Mouse (Mus musculus): Measurements from ENCODE around the gene Spata13.

Gene Spata13

GRCm38 (mm10) chr14:60749880-60750279 lies 116.1 kb downstream of the Spata13 start:
- DNase-seq (ENCODE audit: low spot score in 2 of 2) = peak in 1 of 2 experiments; percentile 39

- no peak for DNase-seq (ENCODE audit: low spot score in 2 of 2)
Observed at GRCm38 (mm10) chr14:60751581-60751980, 117.8 kb downstream of the Spata13 start.

DNA sequence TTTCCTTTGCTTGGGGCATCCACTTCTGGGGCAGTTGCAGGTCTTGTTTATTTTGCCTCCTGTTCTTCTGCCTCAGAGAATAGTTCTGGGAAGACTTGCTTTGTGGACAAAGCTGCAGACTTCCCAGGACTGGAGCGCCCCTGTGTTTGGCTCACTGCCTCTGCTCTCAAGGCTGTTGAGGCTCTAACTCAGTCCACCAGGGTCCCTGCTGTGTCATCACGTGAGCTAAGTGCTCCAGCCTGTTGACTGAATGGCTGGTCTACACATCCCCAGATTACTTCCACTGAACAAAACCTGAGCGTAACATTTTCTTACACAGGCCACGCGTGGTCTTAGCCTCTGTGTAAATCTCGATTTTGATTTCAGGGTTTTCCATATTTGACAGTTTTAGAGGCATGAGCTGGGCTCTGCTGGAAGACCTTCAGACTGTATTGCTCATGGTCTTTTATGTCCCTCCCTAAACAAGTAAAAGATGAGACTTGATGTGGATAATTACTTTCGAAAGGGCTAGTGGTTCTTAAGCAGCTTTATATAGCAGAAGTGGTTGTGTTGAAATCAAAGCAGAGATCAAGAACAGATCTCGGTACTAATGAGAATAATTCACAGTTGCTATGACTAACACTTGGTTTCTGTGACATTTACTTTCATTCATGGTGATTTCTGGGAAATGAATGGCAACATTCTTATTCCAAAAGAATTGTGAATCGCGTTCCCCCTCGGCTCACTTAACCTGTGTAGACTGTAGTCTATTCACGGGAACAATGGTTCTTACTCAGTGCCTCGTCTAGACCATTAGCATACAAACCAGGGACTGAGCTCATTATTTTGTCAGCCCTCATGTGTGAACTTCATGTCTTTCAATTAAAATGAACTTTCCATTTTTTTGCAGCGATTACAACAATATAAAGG lies 119.3 kb downstream of the Spata13 start:
- no peak for DNase-seq (ENCODE audit: low spot score in 2 of 2)

DNA sequence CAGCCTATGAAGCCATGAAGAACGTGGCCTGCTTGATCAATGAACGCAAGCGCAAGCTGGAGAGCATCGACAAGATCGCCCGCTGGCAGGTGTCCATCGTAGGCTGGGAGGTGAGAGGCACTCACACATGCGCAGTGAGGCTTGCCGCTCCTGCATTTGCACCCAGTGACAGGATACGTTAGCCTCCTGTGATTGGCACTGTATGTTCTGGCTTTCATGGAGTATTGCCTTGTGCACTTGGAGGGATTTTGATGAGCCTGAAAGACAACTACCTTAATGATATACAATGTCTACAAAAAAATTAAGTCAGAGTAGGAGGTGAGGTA lies 120.0 kb downstream of the Spata13 start:
- no peak for DNase-seq (ENCODE audit: low spot score in 2 of 2)

DNA sequence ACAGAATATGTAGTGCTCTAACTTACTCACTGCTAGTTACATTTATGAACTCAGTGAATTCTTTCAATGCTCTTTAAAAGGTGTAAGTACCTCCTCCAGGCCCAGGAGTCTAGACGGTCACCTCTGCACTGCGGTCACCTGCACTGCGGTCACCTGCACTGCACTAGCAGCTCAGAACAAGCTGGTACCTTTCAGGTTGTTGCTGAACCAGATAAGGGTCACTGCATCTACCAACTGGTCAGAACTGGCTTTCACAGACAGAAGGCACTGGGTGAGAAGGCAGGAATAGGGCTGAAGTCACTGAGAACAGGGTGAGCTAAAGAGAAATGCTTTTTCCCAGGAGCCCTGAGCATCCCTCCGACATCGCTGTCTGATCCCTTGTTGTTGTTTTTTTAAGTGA lies 120.9 kb downstream of the Spata13 start:
- DNase-seq (ENCODE audit: low spot score in 2 of 2) = no peak

- DNase-seq (ENCODE audit: low spot score in 2 of 2) = no peak
Observed at GRCm38 (mm10) chr14:60756271-60756670, 122.5 kb downstream of the Spata13 start.

DNA sequence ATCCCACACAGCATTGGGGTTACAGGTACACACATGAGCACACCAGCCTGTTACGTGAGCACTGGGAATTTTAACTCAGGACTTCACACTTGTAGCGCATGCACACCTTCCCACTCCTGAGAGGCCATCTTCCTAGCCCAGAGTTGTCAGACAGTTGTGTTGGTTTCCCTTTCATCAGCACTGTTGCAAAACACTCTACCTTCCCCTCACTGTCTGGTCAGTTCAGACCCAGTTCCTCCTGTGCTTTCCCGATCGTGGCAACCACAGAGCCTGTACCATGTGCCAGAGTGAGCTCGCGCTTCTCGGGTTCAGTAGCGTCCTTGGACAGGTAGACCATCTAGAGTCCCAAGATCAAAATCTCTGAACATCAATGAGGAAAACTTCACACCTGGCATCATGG lies 123.5 kb downstream of the Spata13 start:
- DNase-seq (ENCODE audit: low spot score in 2 of 2) = no peak

GRCm38 (mm10) chr14:60757722-60758121 lies 123.9 kb downstream of the Spata13 start:
- no peak for DNase-seq (ENCODE audit: low spot score in 2 of 2)

DNA sequence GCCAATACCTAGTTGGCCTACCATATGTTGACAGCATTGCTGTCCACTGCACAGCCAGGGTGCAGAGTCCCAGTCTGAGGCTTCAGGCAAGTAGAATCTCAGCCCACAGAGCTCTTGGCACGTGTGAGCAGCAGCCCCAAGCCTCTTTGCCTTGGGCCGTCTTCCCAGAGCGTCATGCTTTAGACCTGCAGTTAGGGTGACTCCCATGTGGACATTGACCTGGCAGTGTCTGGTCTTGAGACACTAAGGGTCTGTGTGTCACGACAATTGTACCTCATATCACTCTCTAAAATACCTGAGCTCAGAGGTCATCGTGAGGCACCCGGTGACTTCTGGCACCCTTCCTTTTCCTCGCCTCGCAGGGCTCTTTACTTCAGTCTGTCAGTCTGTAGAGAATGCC lies 125.3 kb downstream of the Spata13 start:
- DNase-seq (ENCODE audit: low spot score in 2 of 2) = no peak

- DNase-seq (ENCODE audit: low spot score in 2 of 2) = no peak
Observed at GRCm38 (mm10) chr14:60761801-60762200, 128.0 kb downstream of the Spata13 start.

GRCm38 (mm10) chr14:60762754-60763153 lies 129.0 kb downstream of the Spata13 start:
- DNase-seq (ENCODE audit: low spot score in 2 of 2) = peak in 1 of 2 experiments; percentile 57

GRCm38 (mm10) chr14:60763746-60764145 lies 129.9 kb downstream of the Spata13 start:
- DNase-seq (ENCODE audit: low spot score in 2 of 2) = peak; percentile 47 to 69

DNA sequence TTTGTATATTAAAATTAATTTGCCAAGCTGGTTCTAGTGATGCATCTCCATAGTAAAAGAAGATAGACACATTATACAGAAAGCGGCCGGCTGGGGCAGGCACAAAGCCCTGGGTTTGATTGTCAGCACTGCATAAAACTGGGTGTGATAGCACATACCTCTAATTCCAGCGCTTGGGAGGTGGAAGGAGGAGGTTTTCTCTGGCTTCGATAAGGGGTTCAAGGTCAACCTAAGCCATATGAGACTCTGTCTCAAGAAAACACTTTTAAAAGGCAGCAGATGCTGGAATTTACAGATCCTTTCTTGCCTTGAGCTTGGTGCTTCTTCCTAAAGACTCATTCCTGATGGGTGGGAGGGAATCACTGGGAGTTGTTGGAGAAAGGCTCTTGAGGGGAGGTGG lies 130.7 kb downstream of the Spata13 start:
- no peak for DNase-seq (ENCODE audit: low spot score in 2 of 2)

DNA sequence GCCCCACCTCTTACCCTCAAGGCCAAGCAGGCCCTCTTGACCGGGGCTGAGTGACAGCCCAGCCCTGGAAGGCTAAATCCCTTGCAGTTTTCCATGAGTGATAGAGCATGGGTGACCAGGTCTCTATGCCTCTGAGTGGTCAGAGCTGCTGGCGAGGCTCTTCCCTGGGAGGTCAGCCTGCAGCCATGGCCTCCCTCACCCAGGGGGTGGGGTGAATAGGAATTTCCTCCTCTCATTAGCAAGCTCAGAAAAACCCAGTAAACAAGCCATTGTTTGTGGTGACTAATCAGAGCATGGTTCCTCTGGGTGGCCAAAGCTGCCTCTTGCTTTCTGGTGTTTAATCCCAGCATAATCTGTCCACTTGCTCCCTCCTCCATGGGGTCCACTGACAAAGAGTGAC lies 131.2 kb downstream of the Spata13 start:
- peak; percentile 50 to 67 for DNase-seq (ENCODE audit: low spot score in 2 of 2)

DNA sequence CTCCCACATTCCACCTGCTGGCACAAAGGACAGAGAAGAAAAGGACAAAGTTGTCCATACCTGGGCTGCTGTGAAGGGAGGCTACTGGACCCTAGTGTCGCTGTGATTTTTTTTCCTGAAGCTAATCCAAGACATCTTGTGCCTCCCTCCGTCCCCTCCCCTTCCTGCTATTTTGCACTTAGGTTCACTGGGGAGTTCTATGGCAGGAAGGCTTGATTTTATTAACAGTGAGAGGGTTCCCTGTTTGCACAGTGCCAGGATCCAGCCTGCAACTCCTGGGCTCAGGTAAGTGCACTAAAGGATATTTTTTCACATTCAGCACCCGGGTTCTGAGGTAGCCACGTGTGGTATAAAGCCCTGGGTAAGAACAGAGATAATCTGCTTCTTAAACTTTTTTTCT lies 134.1 kb downstream of the Spata13 start, which contains the start of gene C1qtnf9:
Gene C1qtnf9 (plus strand): TSS at position 251 of the 400 bp plus-strand sequence.
- DNase-seq (ENCODE audit: low spot score in 2 of 2) = peak; percentile 31 to 67

DNA sequence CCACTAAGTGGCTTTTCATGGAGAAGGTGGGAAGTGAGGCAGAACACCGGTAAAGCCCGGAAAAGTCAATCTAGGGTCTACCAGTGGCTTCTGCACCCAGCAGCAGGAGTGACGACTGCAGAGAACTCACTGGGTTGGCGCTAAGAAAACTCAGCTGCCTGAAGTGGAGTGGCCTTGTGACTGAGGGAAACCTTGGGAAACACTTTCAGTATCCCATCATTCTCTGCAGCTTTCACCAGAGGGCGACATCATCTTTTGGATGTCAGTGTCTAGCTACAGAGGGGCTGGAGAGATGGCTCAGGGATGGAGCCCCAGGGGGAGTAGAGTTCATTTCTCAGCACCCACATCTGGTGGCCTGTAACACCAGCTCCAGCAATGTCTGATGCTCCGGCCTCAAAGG lies 135.5 kb downstream of the Spata13 start:
- DNase-seq (ENCODE audit: low spot score in 2 of 2) = peak in 1 of 2 experiments; percentile 44

- DNase-seq (ENCODE audit: low spot score in 2 of 2) = no peak
Observed at GRCm38 (mm10) chr14:60770594-60770993, 136.8 kb downstream of the Spata13 start.

- peak; percentile 48 to 64 for DNase-seq (ENCODE audit: low spot score in 2 of 2)
Observed at GRCm38 (mm10) chr14:60771057-60771456, 137.3 kb downstream of the Spata13 start.

DNA sequence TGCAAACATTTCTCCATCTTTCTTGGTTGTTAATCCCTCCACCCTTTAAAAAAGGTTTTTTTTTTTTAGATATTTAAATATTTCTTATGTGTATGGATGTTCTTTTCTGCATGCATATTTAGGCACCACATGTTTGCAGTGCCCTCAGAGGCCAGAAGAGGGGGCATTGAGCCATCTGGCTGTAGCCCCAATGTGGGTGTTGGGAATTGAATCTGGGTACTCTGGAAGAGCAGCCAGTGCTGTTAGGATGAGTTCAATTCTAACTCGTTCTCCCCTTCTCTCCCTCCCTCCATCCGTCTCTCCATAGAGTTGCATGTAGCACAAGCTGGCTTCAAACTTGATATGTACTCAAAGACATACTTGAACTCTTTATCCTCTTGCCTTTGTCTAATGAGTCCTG lies 139.7 kb downstream of the Spata13 start:
- DNase-seq (ENCODE audit: low spot score in 2 of 2) = no peak

DNA sequence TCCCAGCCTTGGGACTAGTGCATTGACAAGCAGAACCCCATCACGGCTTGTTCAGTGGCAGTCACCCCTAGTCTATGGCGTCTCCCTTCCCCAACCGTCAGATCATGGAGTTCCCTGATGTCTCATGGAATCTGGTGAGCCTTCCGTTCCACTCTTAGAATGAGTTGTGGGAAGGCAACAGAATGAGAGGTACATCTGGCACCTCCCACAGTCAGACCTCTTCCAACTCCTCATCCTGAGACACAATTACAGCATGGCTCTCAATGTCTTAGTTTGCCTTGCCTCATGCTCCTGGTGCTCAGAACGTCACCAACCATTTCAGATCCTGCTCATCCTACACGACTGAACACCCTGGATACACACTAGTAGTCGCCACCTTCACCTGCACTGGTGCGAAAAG lies 142.7 kb downstream of the Spata13 start:
- no peak for DNase-seq (ENCODE audit: low spot score in 2 of 2)

- DNase-seq (ENCODE audit: low spot score in 2 of 2) = no peak
Observed at GRCm38 (mm10) chr14:60777485-60777919, 143.7 kb downstream of the Spata13 start.

GRCm38 (mm10) chr14:60779198-60779597 lies 145.4 kb downstream of the Spata13 start:
- no peak for DNase-seq (ENCODE audit: low spot score in 2 of 2)

DNA sequence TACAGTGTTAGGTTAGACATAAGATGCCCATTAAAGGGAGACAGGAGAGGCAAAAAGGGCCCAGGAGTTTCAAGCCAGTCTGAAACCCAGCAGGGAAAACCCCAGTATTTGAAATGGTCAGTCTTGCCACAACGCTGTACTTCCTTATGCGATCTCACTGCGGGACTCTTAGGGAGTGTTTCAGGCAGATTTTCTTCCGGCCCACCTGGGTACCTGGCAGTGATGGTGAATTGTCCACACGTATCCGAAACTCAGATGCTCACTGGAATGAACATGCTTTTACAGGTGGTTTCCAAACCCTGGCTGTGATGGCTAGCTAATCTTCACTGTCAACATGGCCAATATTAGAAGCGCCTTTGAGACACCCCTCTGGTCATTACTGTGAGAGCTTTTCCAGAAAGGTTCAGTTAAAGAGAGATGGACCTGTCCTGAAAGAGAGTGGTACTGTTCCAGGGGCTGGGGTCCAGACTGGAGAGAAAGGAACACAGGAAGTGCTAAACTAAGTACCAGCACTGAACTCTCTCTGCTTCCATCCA lies 148.4 kb downstream of the Spata13 start:
- DNase-seq (ENCODE audit: low spot score in 2 of 2) = no peak
